Comparison of ENCODE assay signal across 13 mouse cellular contexts in the genomic region with DNA sequence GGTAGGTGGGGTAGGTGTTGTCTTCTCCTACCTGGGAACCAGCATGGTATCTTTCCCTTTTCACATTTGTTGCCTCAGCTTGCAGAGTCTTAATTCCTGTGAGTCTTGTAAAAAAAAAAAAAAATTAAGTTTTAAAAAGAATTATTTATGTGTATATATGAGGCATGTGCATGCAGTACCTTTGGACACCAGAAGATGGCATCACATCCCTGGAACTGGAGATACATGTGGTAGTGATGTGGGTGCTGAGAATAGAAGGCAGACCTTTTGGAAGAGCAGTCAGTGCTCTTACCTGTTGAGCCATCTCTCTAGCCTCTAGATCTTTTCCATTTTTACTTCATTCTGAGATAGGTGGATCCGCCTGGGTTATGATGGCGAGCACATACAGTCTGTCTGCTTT. TPM values are rescaled to one million over a fixed set of nuclear protein-coding genes. Genes with fewer than 3 reads are reported as not detected.
DNase-seq lines count a peak whose midpoint lies in the region; ATAC-seq and TF ChIP-seq lines count a peak whose summit lies in the region.
"Had no signal": no experiment of that assay in that cellular context is flagged by ENCODE, and none has a peak within 500 bp of the region (broad histone marks: within the 10 kb centered on the region; RNA-seq: fewer than 3 reads in every experiment).

No protein-coding gene starts in this region.

- peak; percentile 75 for TF ChIP-seq CTCF in layer of hippocampus, adult 2 months (conservative IDR thresholded peaks at IDR 0.05)

- ATAC-seq in CD4-positive, CD25-positive, alpha-beta regulatory T cell, adult 4 months: no peak
- ATAC-seq: hindbrain, embryonic 16.5 days had no signal

- no peak overlapping the region for H3K27ac ChIP-seq in layer of hippocampus, adult 2 months
- H3K27ac ChIP-seq: heart, embryonic 13.5 days; lung, embryonic 15.5 days had no signal

- no peak overlapping the region for H3K4me3 ChIP-seq in layer of hippocampus, adult 2 months
- H3K4me3 ChIP-seq: heart, embryonic 13.5 days; lung, embryonic 15.5 days had no signal

- DNase-seq in CD4-positive, CD25-positive, alpha-beta regulatory T cell, adult 2 months (ENCODE audit: low read depth, low spot score): peak; percentile 49
- no peak for DNase-seq in layer of hippocampus, adult 2 months (ENCODE audit: low spot score in 2 of 2)
- no peak for DNase-seq in layer of hippocampus, adult 9-11 months
- peak; percentile 26 for DNase-seq in thymus, postnatal 25 days
- DNase-seq in thymus, postnatal 36 days: no peak
- DNase-seq in right cerebral cortex, adult 2 months (ENCODE audit: low spot score in 2 of 2): no peak
- no peak for DNase-seq in layer of hippocampus, postnatal 25 days (ENCODE audit: extremely low spot score in 1 of 2, low spot score in 1 of 2)
- DNase-seq: cerebellum, adult 8-10 months; midbrain, embryonic 14.5 days had no signal

RNA-seq across cellular contexts. Expression of a gene that starts 23.7 kb away (rescaled TPM):
- 10 to 100 TPM; 35.2 to 58.5 TPM for polyA plus RNA-seq in CD4-positive, CD25-positive, alpha-beta regulatory T cell, adult 4 months (2017; shearing (Covaris generic))
- 100 to 1,000 TPM; 211 to 212 TPM for total RNA-seq in layer of hippocampus, adult 2 months (2021)
- total RNA-seq in layer of hippocampus, postnatal 25 days (2021): 100 to 1,000 TPM; 219 to 221 TPM

RNA-seq across cellular contexts. Expression of a gene that starts 28.8 kb away (rescaled TPM):
- 100 to 1,000 TPM in 1 of 2 experiments, 10 to 100 TPM in 1; 92.1 to 106 TPM for polyA plus RNA-seq in CD4-positive, CD25-positive, alpha-beta regulatory T cell, adult 4 months (2017; shearing (Covaris generic))
- 10 to 100 TPM; 79.1 to 79.6 TPM for total RNA-seq in layer of hippocampus, adult 2 months (2021)
- total RNA-seq in layer of hippocampus, postnatal 25 days (2021): 10 to 100 TPM; 68.8 to 78.4 TPM

RNA-seq across cellular contexts. Expression of a gene that starts 29.6 kb away (rescaled TPM):
- 10 to 100 TPM; 19.3 to 21.6 TPM for polyA plus RNA-seq in CD4-positive, CD25-positive, alpha-beta regulatory T cell, adult 4 months (2017; shearing (Covaris generic))
- total RNA-seq in layer of hippocampus, adult 2 months (2021): 10 to 100 TPM; 95.8 to 96.4 TPM
- total RNA-seq in layer of hippocampus, postnatal 25 days (2021): 100 to 1,000 TPM in 1 of 2 experiments, 10 to 100 TPM in 1; 93.5 to 103 TPM

RNA-seq across cellular contexts. Expression of a gene that starts 54.3 kb away (rescaled TPM):
- polyA plus RNA-seq in CD4-positive, CD25-positive, alpha-beta regulatory T cell, adult 4 months (2017; shearing (Covaris generic)): 10 to 100 TPM; 41.4 to 64.3 TPM
- total RNA-seq in layer of hippocampus, adult 2 months (2021): 10 to 100 TPM; 75.8 to 98.0 TPM
- 10 to 100 TPM; 59.7 to 74.3 TPM for total RNA-seq in layer of hippocampus, postnatal 25 days (2021)

Comparison
In these comparisons a context has a peak if more than half of its experiments do, and no peak if none do; other contexts are left out.
1. DNase-seq: peak in CD4-positive, CD25-positive, alpha-beta regulatory T cell, adult 2 months (single experiment) and thymus, postnatal 25 days (single experiment); none in layer of hippocampus, adult 2 months (0 of 2), layer of hippocampus, adult 9-11 months (single experiment), thymus, postnatal 36 days (0 of 2), right cerebral cortex, adult 2 months (0 of 2) and layer of hippocampus, postnatal 25 days (0 of 2).